Mouse (Mus musculus): ENCODE data around the gene Gm20388.

Gene Gm20388

GRCm38 (mm10) chr8:120012491-120012890 is 101.8 kb downstream of the Gm20388 start:
- DNase-seq (ENCODE audit: low read depth, low spot score) = no peak

GRCm38 (mm10) chr8:120012927-120013326 is 102.3 kb downstream of the Gm20388 start:
- DNase-seq (ENCODE audit: low read depth, low spot score) = no peak

GRCm38 (mm10) chr8:120014267-120015023 is 103.8 kb downstream of the Gm20388 start:
- DNase-seq (ENCODE audit: low read depth, low spot score) = no peak

- no peak for DNase-seq (ENCODE audit: low read depth, low spot score)
Observed at GRCm38 (mm10) chr8:120015916-120016315, 105.3 kb downstream of the Gm20388 start.

DNA sequence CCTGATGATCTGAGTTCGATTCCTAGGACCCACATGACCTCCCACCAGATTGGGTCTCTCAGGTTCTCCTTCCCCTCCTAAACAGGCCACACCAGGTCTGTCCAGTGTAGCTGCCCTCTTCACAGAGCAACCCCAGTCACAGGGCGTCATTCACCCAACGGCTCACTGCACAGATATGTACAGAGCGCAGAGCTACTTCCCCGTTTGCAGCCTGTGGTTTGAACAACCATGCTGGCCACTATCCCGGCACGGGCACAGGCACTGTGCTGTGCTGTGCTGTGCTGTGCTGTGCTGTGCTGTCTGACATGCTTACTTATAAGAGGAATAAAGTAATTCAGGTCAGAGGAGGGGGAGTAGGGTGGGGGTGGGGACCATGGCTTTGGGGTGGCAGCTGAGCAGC is 105.8 kb downstream of the Gm20388 start:
- no peak for DNase-seq (ENCODE audit: low read depth, low spot score)

DNA sequence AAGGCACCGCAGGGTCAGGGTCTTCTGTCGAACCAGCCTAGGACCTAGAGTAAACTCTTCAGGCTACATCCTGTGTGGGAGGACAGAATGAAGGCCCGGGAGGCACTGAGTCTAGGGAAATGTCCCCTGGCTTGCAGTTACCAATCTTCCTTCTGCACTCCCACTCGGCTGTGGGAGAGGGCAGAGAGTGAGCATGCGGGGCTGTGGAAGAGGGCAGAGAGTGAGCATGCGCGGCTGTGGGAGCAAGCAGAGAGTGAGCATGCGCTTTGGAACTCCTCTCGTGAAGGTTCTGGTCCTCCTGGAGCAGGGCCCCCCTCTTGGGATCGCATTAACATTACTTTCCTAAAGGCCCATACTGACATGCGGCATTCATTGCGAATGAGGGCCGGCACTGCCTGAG is 106.7 kb downstream of the Gm20388 start:
- DNase-seq (ENCODE audit: low read depth, low spot score) = no peak

- no peak for DNase-seq (ENCODE audit: low read depth, low spot score)
Observed at GRCm38 (mm10) chr8:120017786-120018185, 107.1 kb downstream of the Gm20388 start.

DNA sequence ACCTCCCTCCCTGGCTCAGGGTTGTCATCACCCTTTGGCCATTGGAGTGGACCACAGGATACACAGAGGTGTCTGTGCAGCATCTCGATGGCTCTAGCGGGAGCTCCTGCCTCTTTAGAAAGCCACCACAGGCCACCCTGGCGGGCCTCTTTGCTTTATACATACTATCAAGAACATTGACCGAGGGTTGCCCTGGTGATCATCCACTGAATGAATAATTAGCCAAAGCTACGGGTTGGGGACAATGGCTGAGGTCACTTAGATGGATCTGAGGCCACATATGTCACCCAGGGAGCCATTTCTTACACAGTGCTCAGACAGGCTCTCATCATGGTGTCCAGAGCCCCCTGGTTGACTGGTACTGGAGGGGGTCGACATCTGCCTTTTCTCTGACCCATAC is 107.7 kb downstream of the Gm20388 start:
- no peak for DNase-seq (ENCODE audit: low read depth, low spot score)

GRCm38 (mm10) chr8:120019297-120019696 is 108.7 kb downstream of the Gm20388 start:
- DNase-seq (ENCODE audit: low read depth, low spot score) = no peak

DNA sequence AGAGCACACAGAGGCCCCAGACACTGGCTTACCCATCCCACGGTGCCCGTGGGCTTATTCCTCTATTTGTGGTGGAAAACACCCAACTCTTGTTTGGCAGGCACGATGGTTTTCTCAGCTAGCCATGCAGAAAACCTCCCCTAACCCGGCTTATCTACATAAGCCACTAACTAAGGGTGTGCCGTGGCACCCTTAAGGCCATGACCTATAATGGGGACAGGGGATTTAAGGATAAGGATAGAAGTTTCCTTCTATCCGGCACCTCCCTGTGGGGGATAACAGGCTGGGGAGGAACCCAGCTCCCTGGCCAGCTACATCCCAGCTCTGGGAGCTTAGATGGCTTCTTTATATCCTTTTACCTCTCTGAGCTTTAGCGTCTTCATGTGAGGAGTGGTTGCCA is 109.7 kb downstream of the Gm20388 start:
- DNase-seq (ENCODE audit: low read depth, low spot score) = no peak

DNA sequence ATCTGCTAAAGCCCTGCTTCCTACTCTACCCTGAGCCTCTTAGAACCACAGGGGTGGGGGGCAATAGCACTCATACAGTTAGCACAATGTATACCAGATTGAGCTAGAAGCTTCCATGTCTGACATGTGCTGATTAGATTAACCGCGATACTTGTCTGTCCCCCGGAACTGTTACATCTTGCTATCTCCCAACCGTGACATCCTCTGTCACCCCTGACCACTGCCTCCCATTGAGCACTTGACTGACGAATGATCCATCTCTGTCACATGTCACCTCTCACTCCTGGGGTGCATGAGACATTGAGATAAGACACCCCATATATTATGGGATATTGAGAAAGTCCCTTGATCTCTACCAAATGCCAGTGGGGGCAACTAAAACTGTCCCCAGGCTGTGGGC is 115.6 kb downstream of the Gm20388 start:
- DNase-seq (ENCODE audit: low read depth, low spot score) = no peak

- DNase-seq (ENCODE audit: low read depth, low spot score) = no peak
Observed at GRCm38 (mm10) chr8:120026991-120027390, 116.3 kb downstream of the Gm20388 start.

DNA sequence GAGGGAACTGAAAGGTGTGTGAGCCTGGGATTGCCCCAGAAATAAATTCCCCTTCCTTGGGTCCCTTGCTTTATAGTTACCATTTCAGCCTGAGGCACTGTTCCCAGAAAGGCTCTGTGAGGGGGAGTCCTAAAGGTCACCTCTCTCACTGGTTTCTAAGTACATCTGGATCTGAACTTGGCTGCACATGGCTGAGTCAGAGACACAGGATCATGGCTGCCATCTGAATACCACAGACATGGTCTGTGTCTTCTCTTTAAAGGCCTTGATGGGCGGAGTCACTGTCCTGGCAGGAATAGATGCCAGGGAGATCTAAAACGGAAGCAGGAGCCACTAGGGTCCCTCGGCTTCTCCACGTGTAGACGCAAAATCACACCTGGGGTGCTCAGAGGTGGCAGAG is 119.8 kb downstream of the Gm20388 start:
- no peak for DNase-seq (ENCODE audit: low read depth, low spot score)

GRCm38 (mm10) chr8:120032549-120033208 is 122.0 kb downstream of the Gm20388 start:
- peak; percentile 31 for DNase-seq (ENCODE audit: low read depth, low spot score)

- no peak for DNase-seq (ENCODE audit: low read depth, low spot score)
Observed at GRCm38 (mm10) chr8:120034471-120034870, 123.8 kb downstream of the Gm20388 start.

DNA sequence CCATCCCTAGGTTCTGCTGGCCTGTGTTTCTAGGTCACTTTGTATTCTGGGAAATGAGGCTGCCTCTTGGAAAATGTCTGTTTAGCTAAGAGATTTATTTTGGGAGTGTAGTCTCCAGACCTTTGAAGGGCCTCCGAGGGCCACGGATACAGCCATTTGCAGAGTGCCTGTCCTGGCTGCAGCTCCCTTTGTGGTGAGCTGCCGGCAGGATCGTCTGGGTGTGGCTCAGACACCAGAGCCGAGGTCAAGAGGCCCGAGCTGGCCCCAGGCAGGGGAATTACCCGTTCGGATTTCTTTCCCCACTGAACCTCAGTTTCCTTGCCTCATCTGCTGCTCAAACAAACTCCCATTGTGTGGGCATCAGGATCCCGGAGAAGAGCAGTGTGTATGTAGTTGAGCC is 125.5 kb downstream of the Gm20388 start:
- DNase-seq (ENCODE audit: low read depth, low spot score) = no peak

GRCm38 (mm10) chr8:120036578-120036977 is 125.9 kb downstream of the Gm20388 start:
- DNase-seq (ENCODE audit: low read depth, low spot score) = no peak

DNA sequence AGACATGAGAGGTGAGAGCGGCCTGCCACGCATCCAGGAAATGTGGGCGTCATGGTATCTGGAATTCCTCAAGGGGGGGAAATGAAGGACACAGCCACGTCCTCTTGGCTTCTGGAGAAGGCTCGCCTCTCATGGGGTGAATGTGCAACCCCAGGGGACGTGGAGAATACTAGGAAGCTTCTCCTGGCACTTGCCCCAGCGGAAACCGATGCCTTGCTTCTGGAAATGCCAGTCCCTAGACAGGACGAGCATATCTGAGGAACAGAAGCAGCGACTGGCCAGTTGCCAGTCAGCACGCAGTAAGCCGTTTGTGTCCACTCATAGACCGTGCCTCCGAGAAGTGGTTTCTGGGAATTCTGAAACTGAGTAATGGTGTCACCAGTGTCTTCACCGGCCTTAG is 126.6 kb downstream of the Gm20388 start:
- no peak for DNase-seq (ENCODE audit: low read depth, low spot score)

GRCm38 (mm10) chr8:120037611-120038010 is 127.0 kb downstream of the Gm20388 start:
- DNase-seq (ENCODE audit: low read depth, low spot score) = no peak

DNA sequence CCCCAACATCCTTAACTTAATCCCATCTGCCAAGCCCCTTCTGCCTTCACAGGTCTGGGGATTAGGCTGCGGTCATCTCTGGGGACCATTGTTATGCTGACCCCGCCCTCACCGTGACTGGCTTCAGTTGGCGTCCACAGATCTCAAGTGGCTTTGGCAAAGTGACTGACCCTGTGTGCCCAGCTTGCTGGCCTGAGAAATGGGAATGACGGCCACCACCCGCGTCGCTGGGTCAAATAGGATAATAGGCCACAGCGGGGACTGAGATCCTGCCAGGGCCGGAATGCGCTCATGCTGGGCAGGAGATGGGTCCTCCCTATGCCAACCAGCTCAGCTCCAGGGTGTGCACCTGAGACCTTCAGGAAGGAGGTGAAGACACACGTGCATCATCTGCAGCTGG is 128.1 kb downstream of the Gm20388 start:
- no peak for DNase-seq (ENCODE audit: low read depth, low spot score)

DNA sequence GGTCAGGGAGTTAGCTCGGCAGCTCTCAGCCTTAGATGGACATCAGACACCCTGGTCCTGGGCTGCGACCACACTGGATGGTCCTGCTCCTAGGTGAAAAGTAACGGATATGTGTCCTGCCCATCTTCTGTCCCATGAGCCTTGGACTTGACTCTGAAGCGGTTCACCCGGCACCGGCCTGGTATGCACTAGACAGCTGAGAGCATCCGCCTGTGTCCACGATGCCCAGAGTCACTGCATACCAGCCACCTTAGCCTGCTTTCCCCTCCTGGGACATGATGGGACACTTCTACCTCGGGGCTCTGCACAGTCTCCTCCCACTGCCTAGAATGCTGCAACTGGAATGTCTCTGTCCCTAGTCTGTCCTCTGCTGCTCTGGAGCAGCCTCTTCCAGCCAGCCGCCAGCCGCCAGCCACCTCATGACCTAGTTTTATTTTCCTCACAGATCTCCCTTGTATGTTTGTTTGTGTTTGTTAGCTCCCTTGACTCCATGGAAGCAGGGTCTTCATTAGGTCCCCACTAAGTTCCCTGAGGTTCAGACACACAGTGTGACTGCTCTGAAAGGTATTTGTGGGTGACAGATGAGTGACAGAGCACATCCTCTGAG is 128.8 kb downstream of the Gm20388 start:
- no peak for DNase-seq (ENCODE audit: low read depth, low spot score)

DNA sequence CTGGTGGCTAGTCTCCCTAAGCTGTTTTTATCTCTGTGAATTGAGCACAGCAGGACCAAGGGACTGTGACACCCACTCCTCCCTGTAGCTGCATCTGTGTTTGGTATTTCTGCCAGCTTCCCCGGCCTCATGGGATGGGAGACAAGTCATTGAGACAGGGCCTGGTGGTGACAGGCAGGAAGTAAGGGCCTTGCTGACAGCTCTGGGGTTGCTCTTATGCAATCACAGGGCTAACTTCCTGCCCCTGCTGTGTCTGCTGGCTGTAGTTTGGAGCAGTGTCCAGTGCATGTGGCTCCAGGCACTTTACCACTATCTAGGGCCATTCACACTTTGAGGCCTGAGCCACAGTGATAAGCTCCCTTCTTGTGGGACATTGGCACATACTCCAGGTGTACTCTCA is 130.2 kb downstream of the Gm20388 start:
- DNase-seq (ENCODE audit: low read depth, low spot score) = no peak

Data from CD4-positive helper T cell, adult 2 months (primary cell).